Mouse (Mus musculus) c-Kit-negative CD71-positive TER-119-positive erythroid progenitor cells, embryonic 14.5 days (primary cell): Measurements from ENCODE around the gene Coa5.

Experiments used
- DNase-seq: peaks from one replicate; pipeline ENCODE4 v3.0.0-alpha.2; 2013; ENCODE audit warnings: low read depth, low spot score

The Coa5 gene

DNA sequence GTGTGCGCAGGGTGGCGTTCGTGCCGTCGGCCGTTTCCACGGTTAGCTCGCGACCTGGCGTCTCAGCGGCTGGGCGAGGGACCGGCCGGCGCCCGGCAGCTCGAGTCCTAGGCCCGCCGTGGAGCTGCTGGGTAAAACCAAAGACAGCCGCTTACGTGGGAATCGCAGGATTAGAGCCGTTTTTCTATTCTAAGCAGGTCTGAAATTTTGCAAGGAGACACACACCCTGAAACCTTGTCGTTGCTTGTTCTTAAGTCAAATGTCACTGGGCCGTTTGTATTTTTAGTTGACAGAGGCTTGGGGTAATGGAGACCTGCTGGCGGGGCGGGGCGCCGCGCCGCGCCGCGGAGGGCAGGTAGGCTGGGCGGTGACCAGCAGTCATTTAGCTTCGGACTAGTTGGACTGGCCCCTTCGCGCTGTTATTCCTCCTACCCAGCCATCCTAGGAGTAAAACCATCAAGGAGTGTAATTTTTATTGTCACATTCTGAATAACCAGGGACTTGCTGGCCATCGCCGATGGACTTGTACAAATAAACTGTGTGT, 466 bp upstream of the Coa5 start:
- peak; percentile 56 for DNase-seq

- no peak for DNase-seq
Observed at GRCm38 (mm10) chr1:37428911-37429310, 992 bp downstream of the Coa5 start.

DNA sequence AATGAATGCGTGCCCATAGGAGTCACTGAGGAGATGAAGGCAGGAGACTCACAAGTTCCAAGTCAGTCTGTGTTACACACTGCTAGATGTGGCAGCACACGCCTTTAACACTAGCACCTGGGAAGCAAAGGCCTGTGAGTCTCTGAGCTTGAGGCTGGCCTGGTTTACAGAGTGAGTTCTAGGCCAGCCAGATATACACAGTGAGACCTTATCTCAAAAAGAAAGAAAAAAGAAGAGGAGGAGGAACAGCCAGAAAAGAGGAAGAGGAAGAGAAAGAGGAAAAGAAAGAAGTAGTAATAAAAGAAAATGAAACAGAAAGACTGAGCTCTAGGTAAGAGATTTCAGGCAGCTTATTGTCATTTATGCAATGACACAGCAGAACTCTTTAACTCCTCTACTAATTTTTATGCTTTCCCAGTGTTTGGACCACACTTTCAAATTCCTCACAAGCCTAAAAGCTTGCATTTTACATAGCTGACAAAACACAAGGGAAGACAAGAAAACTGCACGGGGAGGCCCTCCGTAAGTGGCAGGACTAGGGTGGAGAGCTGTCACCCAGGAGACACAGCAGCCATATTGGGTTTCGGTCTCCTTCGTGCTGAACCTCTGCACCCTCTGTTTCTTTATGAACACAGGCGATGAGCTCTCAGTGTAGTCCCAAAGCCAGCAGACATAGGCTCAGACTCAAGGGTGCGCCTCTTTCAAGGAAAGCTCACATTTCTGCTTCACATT, 2.6 kb downstream of the Coa5 start:
- DNase-seq, result no peak

GRCm38 (mm10) chr1:37419420-37419819, 10.5 kb downstream of the Coa5 start:
- peak; percentile 53 for DNase-seq

- no peak for DNase-seq
Observed at GRCm38 (mm10) chr1:37415394-37415793, 14.5 kb downstream of the Coa5 start.

GRCm38 (mm10) chr1:37409647-37410046, 20.3 kb downstream of the Coa5 start:
- no peak for DNase-seq

GRCm38 (mm10) chr1:37408678-37409077, 21.2 kb downstream of the Coa5 start:
- DNase-seq, result no peak

DNA sequence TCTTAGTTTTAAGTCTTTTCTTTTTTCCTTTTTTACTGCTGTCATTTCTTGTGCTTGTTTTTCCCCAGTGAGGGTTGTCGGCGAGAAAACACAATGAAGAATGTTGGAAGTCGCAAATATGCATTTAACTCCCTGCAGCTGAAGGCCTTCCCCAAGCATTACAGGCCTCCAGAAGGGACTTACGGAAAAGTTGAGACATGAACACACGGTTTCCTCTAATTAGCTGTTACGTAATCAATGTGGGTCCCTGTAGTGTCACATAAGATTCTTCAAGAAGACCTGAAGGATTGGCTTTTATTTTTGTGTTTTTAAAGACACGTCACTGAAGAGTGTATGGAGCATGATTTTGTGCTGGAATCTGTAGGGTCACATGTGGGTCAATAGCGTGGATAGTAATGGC, 21.8 kb downstream of the Coa5 start:
- no peak for DNase-seq

- DNase-seq, result no peak
Observed at GRCm38 (mm10) chr1:37407228-37407627, 22.7 kb downstream of the Coa5 start.

DNA sequence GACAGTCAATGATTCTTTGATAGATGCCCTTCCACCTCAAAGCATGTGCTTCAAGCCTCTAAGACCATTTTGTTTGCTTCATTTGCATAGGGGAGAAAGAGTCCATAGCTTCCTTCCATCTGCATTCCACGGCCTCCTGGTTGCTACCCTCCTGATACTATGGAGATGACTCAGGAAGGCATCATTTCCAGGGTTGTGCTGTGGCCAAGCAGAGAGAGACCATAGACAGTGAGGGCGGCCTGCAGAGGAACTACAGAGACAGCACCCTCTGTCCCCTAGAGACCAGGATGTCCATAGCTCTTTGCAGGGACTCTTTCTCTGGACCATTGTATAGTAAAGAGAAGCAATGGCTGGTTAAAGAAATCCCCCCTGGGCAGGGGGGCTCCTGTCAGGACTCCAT, 24.8 kb downstream of the Coa5 start:
- DNase-seq, result no peak

DNA sequence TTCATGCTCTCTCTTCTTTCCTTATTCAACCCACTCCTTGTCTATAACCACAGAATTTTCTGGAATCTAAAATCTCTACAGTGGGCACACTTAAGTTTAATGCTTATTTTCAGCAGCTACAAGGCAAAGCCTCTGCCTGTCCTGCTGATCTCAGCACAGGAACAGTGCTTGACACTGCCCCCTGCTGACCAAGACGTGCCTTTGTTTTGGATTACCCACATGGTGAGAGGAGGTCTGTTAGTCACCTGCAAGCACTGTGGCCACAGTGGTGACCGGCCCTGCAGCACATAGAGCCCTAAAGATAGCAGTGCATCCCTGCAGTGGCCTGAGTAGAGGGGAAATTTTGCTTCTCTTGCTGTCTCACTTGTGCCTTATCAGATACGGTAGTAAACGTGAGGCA, 28.2 kb downstream of the Coa5 start:
- peak; percentile 8 for DNase-seq

GRCm38 (mm10) chr1:37399734-37400133, 30.2 kb downstream of the Coa5 start:
- DNase-seq, result no peak

DNA sequence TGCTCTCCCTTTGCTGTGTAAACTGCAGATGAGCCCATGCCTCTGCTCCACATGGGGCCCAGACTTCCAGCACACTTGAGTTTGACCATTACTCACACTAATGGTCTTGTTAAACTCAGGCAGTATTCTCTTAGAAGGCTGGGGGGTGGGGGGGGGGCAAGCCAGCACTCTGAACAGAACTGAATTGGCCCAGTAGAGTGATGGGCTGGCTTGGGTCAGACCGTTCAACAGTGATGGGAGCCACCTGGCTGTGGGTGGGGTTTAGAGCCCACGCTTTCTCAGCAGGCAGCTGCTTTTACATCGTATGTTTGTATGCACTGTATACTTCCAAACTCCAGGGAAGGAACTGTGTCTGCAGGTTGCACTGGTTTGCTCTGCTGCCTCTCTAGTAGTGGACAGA, 30.9 kb downstream of the Coa5 start:
- no peak for DNase-seq

DNA sequence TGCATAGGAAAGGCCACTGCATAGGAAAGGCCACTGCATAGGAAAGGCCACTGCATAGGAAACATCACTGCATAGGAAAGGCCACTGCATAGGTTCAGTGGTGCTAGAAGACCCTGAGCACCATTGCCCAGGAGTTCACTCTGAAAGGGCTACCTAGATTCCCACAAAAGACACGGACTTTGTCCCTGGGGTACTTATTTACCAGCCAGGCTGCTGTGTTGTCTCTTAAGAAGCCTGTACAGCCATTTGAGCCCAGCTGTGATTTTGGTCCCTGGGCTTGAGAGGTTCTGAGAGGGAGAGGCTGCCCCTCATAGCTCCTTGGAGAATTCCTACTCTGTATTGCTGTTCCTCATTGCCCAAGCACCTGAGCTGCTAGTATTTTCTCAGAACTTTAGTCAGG, 33.4 kb downstream of the Coa5 start:
- no peak for DNase-seq

- no peak for DNase-seq
Observed at GRCm38 (mm10) chr1:37393174-37393573, 36.7 kb downstream of the Coa5 start.

DNA sequence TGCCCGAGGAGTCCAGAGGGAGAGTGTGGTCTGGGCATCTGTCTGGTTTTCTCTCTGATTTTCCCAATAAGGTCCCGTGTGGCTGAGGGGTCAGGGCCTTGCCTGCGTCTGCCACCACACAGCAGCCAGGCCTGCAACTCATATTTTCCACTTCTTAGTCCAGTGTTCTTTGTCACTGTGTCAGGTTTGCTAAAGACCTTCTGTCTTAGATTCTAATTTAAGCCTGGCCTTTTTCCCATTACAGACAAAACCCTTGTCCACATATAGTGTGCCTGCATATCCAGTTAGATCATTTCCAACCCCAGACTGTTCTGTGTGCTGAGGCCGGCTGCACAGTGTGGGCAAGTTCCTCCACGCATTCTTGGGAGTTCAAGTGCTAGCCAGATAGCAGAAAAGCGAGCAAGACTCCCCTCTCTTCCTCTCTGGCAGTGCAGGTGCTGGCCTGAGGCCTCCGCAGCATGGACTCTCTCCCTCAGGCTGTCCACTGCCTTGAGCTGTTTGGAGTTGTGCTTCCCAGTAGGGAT, 43.4 kb downstream of the Coa5 start:
- no peak for DNase-seq

GRCm38 (mm10) chr1:37384304-37384703, 45.6 kb downstream of the Coa5 start:
- DNase-seq, result no peak

DNA sequence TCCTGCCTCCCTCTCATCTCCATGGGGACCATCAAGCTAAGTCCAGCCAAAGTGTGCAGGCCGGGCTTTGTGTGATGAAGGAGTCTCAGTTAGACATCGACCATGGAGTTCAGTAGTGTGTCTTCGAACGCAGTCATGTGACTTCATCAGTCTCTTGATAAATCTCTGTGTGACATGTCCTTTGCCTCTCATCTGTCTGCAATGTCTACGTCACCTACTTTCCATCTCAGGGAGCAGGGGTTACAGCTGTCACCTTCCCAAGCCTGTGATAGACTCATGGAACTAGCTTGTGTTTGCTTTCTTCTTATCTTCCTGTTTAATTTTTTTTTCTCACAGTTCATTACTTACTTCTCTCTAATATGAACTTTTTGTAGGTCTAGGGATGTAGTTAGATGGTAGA, 49.0 kb downstream of the Coa5 start:
- no peak for DNase-seq

DNA sequence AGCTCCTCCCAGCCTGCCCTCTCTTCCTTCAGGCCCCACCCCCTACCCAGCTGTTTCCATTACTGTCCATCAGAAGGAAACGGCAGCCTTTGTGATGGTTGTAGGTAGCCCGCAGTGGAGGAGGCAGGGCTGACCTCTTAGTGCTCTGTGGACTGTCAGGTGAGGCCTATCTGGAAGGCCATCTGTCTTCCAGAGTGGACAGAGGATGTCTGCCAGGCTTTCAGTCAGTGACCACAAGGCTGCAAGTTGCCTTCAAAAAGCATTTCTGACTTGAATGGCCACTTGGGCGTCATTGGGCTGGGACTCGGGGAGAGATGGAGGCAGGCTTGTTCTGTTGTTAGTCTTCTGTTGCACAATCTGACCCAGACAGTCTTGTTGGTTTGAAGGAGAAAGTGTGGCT, 50.4 kb downstream of the Coa5 start:
- DNase-seq, result no peak

DNA sequence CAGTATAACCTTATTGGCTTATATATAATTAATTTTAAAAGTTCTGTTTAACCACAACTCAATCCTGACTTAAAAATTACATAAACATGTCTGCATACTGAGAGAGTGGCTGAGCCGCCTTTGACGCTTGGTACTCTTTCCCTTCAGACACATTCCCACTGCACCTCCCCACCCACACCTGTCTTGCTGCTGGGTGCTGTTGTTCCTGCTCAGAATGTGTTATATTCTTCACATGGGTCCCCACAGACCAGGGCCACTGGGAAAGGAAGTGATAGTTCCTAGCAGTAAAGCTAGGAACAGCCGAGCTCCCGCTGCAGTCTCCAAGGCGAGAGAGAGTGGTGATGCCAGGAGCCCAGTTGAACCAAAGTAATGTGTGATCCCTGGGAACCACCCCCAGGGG, 51.8 kb downstream of the Coa5 start:
- no peak for DNase-seq

DNA sequence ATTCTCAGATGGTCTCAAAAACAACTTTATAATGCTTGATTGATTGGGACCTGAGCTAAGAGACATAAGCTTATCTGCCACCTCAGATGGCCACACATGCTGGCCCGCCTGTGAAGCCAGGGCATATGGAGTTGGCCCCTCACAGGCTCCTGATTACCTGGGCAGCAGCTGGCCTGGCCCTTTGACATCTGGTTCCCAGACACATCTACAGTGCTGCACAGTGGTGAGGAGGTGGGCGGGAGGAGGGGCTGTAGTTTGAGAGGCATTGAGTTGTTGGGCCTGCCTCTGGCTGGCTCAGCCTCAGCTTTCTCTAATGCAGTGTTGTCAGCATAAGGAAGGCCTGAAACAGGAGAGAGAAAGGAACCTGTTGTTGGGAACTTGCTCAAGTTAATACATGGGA, 53.2 kb downstream of the Coa5 start:
- DNase-seq, result no peak

DNA sequence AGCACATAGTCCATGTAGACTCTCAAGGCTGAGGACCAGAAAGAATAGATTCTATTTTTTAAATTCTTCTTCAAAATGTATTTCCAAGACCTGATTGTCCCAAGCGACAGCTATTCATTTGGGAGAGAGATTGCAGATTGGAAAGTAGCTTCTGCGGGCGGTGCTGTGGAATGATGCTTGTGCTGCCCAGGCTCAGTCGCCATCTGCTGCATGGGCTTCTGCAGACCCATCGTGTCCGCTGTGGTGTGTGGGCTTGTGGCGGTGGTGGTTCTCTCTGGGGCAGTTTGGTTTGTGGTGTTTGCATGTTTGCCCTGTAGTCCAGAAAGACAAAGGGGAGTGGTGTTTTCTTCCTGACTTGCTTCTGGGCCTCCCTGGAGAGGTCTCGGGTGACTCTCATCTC, 53.7 kb downstream of the Coa5 start:
- DNase-seq, result no peak

GRCm38 (mm10) chr1:37368768-37369385, 61.0 kb downstream of the Coa5 start:
- no peak for DNase-seq
